Mouse (Mus musculus): ENCODE results near the gene Cfap70. TPM values are rescaled to one million over a fixed set of nuclear protein-coding genes. Genes with fewer than 3 reads are reported as not detected.

Cfap70 gene
- polyA plus RNA-seq, 1 experiment from 2014 or later: 0.24 TPM

- Histone ChIP-seq H3K9me3 (ENCODE audit: control insufficient read depth, low read length) (no peaks in the 10 kb centered on the region), H3K36me3 (ENCODE audit: control insufficient read depth, insufficient read depth, low read length) (peaks cover 5% of the 10 kb centered on the region; the same call in 1 of the 2 replicates), H3K27me3 (ENCODE audit: control insufficient read depth, insufficient read depth, low read length) (no peaks in the 10 kb centered on the region), H3K9ac (ENCODE audit: low read length) (no peak overlapping the region), H3K4me3 (ENCODE audit: low read depth, low read length) (no peak overlapping the region), H3K4me2 (ENCODE audit: low read depth) (no peak overlapping the region; the same call in 1 of the 2 replicates), H3K4me1 (ENCODE audit: control insufficient read depth, insufficient read depth, low read length) (peaks cover 2% of the 10 kb centered on the region; the same call in 1 of the 2 replicates), H3K27ac (ENCODE audit: low read depth, low read length) (no peak overlapping the region)
- WGBS: 89% methylated on average over 9 of the region's 9 CpGs
- DNase-seq (ENCODE audit: low spot score) (no peak), ATAC-seq (ENCODE audit: insufficient read depth, low FRiP score, low TSS enrichment) (no peak)
These were observed 106.1 kb downstream of the Cfap70 start for GRCm38 (mm10) chr14:20345885-20346284.

Other genes with a start within 250 kb of the Cfap70 start
- not detected in 2 replicates for gene Kcnk16, start 183.0 kb downstream of the Cfap70 start, polyA plus RNA-seq (2014; fragmentation: Nextera tagmentation; extraction: Ambion mirVana)
- 6.2 and 8.1 TPM in 2 replicates for gene Nudt13, start 157.5 kb downstream of the Cfap70 start, polyA plus RNA-seq (2014; fragmentation: Nextera tagmentation; extraction: Ambion mirVana)
- gene Ecd, start 104.1 kb downstream of the Cfap70 start, polyA plus RNA-seq (2014; fragmentation: Nextera tagmentation; extraction: Ambion mirVana): 68.5 and 71.6 TPM in 2 replicates
- 53.1 and 55.7 TPM in 2 replicates for gene Fam149b, start 104.1 kb downstream of the Cfap70 start, polyA plus RNA-seq (2014; fragmentation: Nextera tagmentation; extraction: Ambion mirVana)
- gene Dnajc9, start 63.3 kb downstream of the Cfap70 start, polyA plus RNA-seq (2014; fragmentation: Nextera tagmentation; extraction: Ambion mirVana): 236 and 245 TPM in 2 replicates
- gene Mrps16, start 58.6 kb downstream of the Cfap70 start, polyA plus RNA-seq (2014; fragmentation: Nextera tagmentation; extraction: Ambion mirVana): 75.0 and 75.6 TPM in 2 replicates
- gene Anxa7, start 27.9 kb upstream of the Cfap70 start, polyA plus RNA-seq (2014; fragmentation: Nextera tagmentation; extraction: Ambion mirVana): 14.7 and 17.2 TPM in 2 replicates
- gene Mss51, start 44.7 kb upstream of the Cfap70 start, polyA plus RNA-seq (2014; fragmentation: Nextera tagmentation; extraction: Ambion mirVana): 0.81 and 0.98 TPM in 2 replicates
- gene Ppp3cb, start 94.3 kb upstream of the Cfap70 start, polyA plus RNA-seq (2014; fragmentation: Nextera tagmentation; extraction: Ambion mirVana): 61.1 and 62.4 TPM in 2 replicates
- 14.0 and 15.7 TPM in 2 replicates for gene Usp54, start 188.8 kb upstream of the Cfap70 start, polyA plus RNA-seq (2014; fragmentation: Nextera tagmentation; extraction: Ambion mirVana)
- 0.45 and 0.55 TPM in 2 replicates for gene Myoz1, start 204.3 kb upstream of the Cfap70 start, polyA plus RNA-seq (2014; fragmentation: Nextera tagmentation; extraction: Ambion mirVana)
- 6.2 and 7.5 TPM in 2 replicates for gene Synpo2l, start 216.1 kb upstream of the Cfap70 start, polyA plus RNA-seq (2014; fragmentation: Nextera tagmentation; extraction: Ambion mirVana)
- gene Sec24c, start 222.1 kb upstream of the Cfap70 start, polyA plus RNA-seq (2014; fragmentation: Nextera tagmentation; extraction: Ambion mirVana): 90.6 and 95.8 TPM in 2 replicates
- 22.6 and 23.1 TPM in 2 replicates for gene Fut11, start 242.7 kb upstream of the Cfap70 start, polyA plus RNA-seq (2014; fragmentation: Nextera tagmentation; extraction: Ambion mirVana)